Mouse (Mus musculus) thymus, adult 2 months (tissue): ENCODE measurements around the gene Zfp759.

Source experiments
- CTCF ChIP-seq: fragments of 200-500 bp; IDR thresholded peaks from 2 replicates; pipeline ENCODE4 v1.5.1; 2012; ENCODE audit warnings: mild to moderate bottlenecking, control low read depth, low read length, moderate library complexity, borderline replicate concordance; ENCODE audit not compliant: control insufficient read depth, poor library complexity, insufficient read depth; ENCODE audit errors: extremely low read depth
- POLR2A ChIP-seq: fragments of 200-500 bp; IDR thresholded peaks from 2 replicates; pipeline ENCODE4 v1.6.1; 2012; ENCODE audit warnings: mild to moderate bottlenecking, low read length, control low read depth, moderate library complexity; ENCODE audit not compliant: control insufficient read depth, poor library complexity, insufficient read depth; ENCODE audit errors: extremely low read depth

- TF ChIP-seq CTCF: no peak
- TF ChIP-seq POLR2A: no peak
Observed at GRCm38 (mm10) chr13:67081946-67082345, 39.5 kb upstream of the Zfp759 start.
